Mouse (Mus musculus) heart, embryonic 13.5 days (tissue): ENCODE data around the gene Gabrb1. TPM values are rescaled to one million over a fixed set of nuclear protein-coding genes. Genes with fewer than 3 reads are reported as not detected.

Experiments used
- ATAC-seq: fragments of 200-750 bp; cut with Nextera tagmentation; 2 replicates; pipeline ENCODE4 v1.8.0; 2017; ENCODE audit warnings: moderate TSS enrichment; ENCODE audit not compliant: insufficient number of reproducible peaks, low FRiP score, low TSS enrichment; ENCODE audit errors: extremely low read depth
- H3K27ac ChIP-seq: fragments of 300-500 bp; sonication (generic); replicated peaks from 2 replicates; pipeline ENCODE4 v1.5.1; 2015; ENCODE audit warnings: moderate library complexity, mild to moderate bottlenecking, inconsistent platforms
- H3K27me3 ChIP-seq: fragments of 300-500 bp; sonication (generic); replicated peaks from 2 replicates; pipeline ENCODE4 v1.6.1; 2015; ENCODE audit warnings: mild to moderate bottlenecking, inconsistent platforms
- H3K36me3 ChIP-seq: fragments of 300-500 bp; sonication (generic); 2 replicates; pipeline ENCODE4 v1.6.1; 2015; ENCODE audit warnings: mild to moderate bottlenecking, inconsistent platforms
- H3K4me1 ChIP-seq: fragments of 300-500 bp; sonication (generic); 2 replicates; pipeline ENCODE4 v1.6.1; 2015; ENCODE audit warnings: inconsistent platforms
- H3K4me2 ChIP-seq: fragments of 300-500 bp; sonication (generic); 2 replicates; pipeline ENCODE4 v1.6.1; 2015; ENCODE audit warnings: inconsistent platforms, mild to moderate bottlenecking, moderate library complexity
- H3K4me3 ChIP-seq: fragments of 300-500 bp; sonication (generic); 2 replicates; pipeline ENCODE4 v1.5.1; 2015; ENCODE audit warnings: moderate library complexity, mild to moderate bottlenecking, inconsistent platforms
- H3K9ac ChIP-seq: fragments of 300-500 bp; sonication (generic); 2 replicates; pipeline ENCODE4 v1.6.1; 2015; ENCODE audit warnings: inconsistent platforms, mild to moderate bottlenecking, moderate library complexity
- H3K9me3 ChIP-seq: fragments of 300-500 bp; sonication (generic); 2 replicates; pipeline ENCODE4 v1.6.1; 2016; ENCODE audit warnings: inconsistent platforms
- WGBS: fragments of 180-500 bp; shearing (Covaris S2); methylation state at CpG from one replicate; pipeline ENCODE4 v1.1.7; 2015; ENCODE audit warnings: mixed read lengths; 5-methylcytosine and 5-hydroxymethylcytosine counted together
- polyA plus RNA-seq: library from polyadenylated mRNA; unstranded; fragments of >200 nt; fragmentation: Nextera tagmentation; extraction: Ambion mirVana; gene quantifications from 2 replicates; pipeline ENCODE4 v1.2.1, GENCODE M21; 2015

The Gabrb1 gene
- polyA plus RNA-seq, 1 experiment from 2014 or later: 1.3 TPM

DNA sequence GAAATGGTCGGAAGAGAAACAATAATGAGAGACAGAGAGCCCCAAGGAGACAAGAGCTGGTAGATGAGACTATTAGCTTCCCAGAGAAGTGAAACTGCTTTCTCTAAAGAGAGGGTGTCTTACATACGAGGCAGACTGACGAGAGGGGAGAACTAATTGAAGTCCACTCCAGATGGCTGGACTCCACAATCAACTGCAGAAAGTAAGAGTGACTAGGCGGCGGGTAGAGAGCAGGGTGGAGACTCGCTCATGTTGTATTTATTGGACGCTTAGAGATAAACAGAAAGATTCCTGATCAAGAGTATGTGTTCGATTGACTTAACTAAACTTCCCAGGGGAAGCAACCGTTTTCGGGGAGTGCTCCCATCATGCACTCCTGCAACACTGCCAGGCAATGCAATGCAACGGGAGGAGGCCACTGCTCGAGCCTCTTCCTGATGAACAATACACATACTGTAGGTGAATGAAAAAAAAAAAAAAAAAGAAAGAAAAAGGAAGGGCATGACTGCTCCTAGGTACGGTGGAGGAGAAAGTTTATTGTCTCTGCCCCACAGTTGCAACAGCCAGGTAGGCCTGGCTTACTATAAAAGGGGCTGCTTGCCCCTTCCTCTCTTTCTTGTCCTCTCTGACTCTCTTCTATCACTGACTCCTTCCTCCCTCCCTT, 526.7 kb downstream of the Gabrb1 start:
- Histone ChIP-seq H3K4me3 (no peak overlapping the region), H3K36me3 (no peaks in the 10 kb centered on the region), H3K4me1 (peaks cover 8% of the 10 kb centered on the region; the same call in 1 of the 2 replicates), H3K27me3 (no peaks in the 10 kb centered on the region), H3K9ac (no peak overlapping the region), H3K4me2 (no peak overlapping the region), H3K27ac (no peak overlapping the region), H3K9me3 (no peaks in the 10 kb centered on the region)
- ATAC-seq: no peak
- 81% methylated on average over 13 of the region's 13 CpGs for WGBS

DNA sequence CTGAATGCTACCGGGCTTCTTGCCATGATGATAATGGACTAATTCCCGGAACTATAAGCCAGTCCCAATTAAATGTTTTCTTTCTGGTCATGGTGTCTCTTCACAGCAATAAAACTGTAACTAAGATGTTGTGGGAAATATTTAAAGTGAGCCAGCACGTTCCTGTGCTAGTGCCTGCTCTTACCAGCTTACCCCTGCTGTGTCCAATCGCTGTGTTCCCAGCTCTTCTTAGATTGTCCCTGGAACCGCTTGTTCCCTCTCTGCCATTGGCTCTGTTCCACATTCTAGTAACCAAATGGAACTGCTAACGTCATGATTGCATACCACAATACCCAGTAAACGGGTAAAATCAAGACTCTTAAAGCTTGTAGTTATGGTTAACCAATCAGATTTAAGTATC, 533.2 kb downstream of the Gabrb1 start:
- Histone ChIP-seq H3K9me3 (no peaks in the 10 kb centered on the region), H3K4me3 (no peak overlapping the region), H3K9ac (no peak overlapping the region), H3K4me1 (no peaks in the 10 kb centered on the region), H3K4me2 (no peak overlapping the region), H3K27me3 (no peaks in the 10 kb centered on the region), H3K27ac (no peak overlapping the region), H3K36me3 (no peaks in the 10 kb centered on the region)
- WGBS: 75% methylated on average over 7 of the region's 7 CpGs
- no peak for ATAC-seq

DNA sequence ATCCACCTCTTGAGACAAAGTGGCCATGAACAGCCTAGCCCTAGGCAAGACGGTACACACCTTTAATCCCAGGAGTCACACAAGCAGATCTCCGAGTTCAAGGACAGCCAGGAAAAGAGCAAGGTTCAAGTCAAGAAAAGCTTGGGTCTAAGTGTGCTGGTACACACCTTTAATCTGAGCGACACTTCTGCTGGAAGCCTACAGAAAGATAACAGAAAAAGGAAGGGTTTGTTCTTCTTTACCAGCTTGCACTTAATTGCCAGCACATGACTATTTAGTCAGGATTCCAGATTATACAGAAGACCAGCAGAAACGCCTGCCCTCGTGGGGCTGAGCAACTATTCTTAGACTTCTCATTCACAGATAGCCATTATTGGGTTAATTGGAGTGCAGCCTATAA, 534.0 kb downstream of the Gabrb1 start:
- no peaks in the 10 kb centered on the region for H3K36me3 ChIP-seq
- no peak overlapping the region for H3K9ac ChIP-seq
- H3K27ac ChIP-seq: no peak overlapping the region
- no peaks in the 10 kb centered on the region for H3K9me3 ChIP-seq
- 61% methylated on average over 5 of the region's 5 CpGs for WGBS
- no peak overlapping the region for H3K4me3 ChIP-seq
- H3K27me3 ChIP-seq: no peaks in the 10 kb centered on the region
- no peaks in the 10 kb centered on the region for H3K4me1 ChIP-seq
- ATAC-seq: no peak
- no peak overlapping the region for H3K4me2 ChIP-seq

DNA sequence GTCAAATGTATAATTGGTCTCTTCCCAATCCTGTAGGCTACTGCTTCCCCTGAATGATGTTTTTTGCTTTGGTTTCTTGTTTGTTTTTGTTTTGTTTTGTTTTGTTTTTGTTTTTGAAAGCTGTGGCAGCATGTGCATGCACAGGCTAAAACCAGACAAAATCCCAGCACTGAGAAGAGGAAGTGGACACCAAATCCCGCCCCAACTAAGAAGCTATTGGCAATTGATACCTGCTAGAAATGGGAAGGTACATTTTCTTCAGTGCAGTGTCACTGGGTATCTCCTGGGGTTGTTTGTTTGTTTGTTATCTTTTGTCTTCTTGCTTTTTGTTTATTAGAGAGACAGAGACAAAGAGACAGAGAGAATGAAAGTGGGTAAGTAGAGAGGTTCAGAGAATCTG, 537.5 kb downstream of the Gabrb1 start:
- WGBS: 62% methylated on average over 1 of the region's 1 CpGs
- no peaks in the 10 kb centered on the region for H3K9me3 ChIP-seq
- no peaks in the 10 kb centered on the region for H3K36me3 ChIP-seq
- no peaks in the 10 kb centered on the region for H3K4me1 ChIP-seq
- no peak overlapping the region for H3K4me2 ChIP-seq
- no peak overlapping the region for H3K9ac ChIP-seq
- ATAC-seq: no peak
- H3K27ac ChIP-seq: no peak overlapping the region
- no peaks in the 10 kb centered on the region for H3K27me3 ChIP-seq
- H3K4me3 ChIP-seq: no peak overlapping the region

Other genes starting within 250 kb of the Gabrb1 start
- 0.41 and 0.79 TPM in 2 replicates for gene Cox7b2, start 109.9 kb upstream of the Gabrb1 start, polyA plus RNA-seq
- 6.1 and 7.6 TPM in 2 replicates for gene Gabra4, start 195 bp downstream of the Gabrb1 start, polyA plus RNA-seq